Mouse (Mus musculus) pancreas, adult 10 weeks (tissue): ENCODE results near the gene Msmo1. TPM values are rescaled to one million over a fixed set of nuclear protein-coding genes. Genes with fewer than 3 reads are reported as not detected.

ENCODE experiments used
- polyA plus RNA-seq: library from polyadenylated mRNA; stranded (reverse); fragments of 350-450 nt; fragmentation: Illumina TruSeq; extraction: RNeasy Lipid Tissue Mini Kit (QIAGEN cat#74804); gene quantifications from one replicate; pipeline ENCODE4 v1.2.3, GENCODE M21; 2015; ENCODE audit warnings: low read depth, low replicate concordance; ENCODE audit not compliant: insufficient read depth

The Msmo1 gene
- 8.6 TPM for polyA plus RNA-seq

GRCm38 (mm10) chr8:64733271-64733943 lies at the start of gene Msmo1:
TSS of gene Msmo1 (minus strand) at chr8:64733792.

GRCm38 (mm10) chr8:64692651-64693201 lies 40.9 kb downstream of the Msmo1 start, which contains the start of gene Cpe:
TSS of gene Cpe (minus strand) at chr8:64693054.

Other genes starting within 250 kb of the Msmo1 start
- 149 TPM for gene Cpe, start 40.7 kb downstream of the Msmo1 start, polyA plus RNA-seq
- 3.9 TPM for gene Klhl2, start 116.2 kb upstream of the Msmo1 start, polyA plus RNA-seq
- gene Tmem192, start 213.4 kb upstream of the Msmo1 start, polyA plus RNA-seq = 4.2 TPM